Mouse (Mus musculus): ENCODE data around the gene Dusp2.
A peak's percentile ranks its signal among the peaks of the same experiment; 100 is the strongest.

The Dusp2 gene

DNA sequence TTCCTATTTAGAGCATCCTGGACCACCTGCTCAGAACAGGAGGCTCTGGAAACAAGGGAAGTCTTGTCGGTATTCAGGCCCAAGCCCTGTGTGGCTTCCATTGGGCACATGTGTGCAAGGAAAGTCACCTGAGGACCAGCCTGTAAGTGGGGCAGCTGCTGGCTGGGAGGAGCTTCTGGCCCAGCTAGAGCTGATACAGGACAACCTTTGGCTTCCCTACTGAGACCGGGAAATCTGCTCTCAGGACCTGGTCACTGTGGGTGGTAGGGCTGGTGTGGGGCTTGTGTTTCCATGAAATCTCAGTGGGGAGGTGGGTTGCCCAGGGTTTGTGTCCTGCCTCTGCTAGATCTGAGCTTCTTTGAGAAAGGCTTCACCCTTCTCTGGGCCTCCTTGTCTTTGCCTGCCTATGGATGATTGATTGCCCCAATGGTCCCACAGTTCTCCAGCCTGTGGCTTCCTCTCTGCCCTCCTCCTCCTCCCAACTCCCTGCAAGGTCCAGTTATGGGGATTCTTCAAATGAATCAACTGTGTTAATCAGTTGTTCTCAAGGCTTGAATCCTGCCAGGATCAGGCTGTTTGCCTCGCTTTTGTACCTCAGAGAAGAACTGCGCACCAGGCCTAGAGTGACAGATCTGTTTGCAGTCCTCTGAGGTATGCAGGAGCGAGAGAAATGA is 33.9 kb downstream of the Dusp2 start:
- DNase-seq, result no peak

DNA sequence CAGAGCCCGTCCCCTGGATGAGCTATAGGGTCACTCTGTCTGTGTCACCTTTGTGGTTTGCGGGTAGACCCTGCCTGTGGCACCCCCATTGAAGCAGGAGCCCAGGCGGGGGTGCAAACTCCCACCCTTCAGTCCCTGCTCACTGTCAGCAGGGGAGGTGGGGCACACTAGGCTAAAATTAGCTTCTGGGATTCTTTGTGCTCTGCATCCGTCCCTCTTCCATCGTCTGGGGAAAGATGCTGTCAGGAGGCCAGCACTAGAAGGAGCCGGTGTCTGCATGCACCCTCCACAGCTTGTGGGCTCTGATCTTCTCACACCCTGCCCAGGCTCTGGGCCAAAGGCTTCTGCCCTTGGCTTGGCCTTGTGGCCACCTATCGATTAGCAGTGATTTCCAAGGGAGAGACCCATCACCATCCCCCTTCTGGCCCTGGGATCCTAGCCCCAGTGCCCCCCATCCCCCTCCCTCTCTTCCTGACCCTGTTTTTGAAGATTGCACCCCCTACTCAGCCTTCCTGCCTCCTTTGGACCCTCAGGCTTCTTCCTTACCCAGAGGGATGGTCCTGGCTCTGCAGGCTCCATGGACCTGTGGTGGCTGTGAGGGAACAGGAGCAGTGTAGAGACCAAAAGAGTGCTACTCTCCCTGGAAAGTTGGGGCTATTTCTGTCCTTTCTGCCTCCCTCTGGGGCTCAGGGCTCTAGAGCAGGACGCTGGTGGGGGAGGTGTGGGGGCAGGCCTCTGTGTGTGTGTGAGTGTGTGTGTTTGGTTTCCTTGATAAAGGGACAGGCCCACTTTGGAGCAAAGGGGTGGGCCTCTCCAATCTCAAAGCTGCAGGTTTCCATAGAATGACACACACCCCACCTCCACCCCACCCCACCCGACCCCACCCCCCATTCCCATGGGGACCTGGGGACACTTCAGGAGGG is 34.9 kb downstream of the Dusp2 start:
- DNase-seq, result no peak

DNA sequence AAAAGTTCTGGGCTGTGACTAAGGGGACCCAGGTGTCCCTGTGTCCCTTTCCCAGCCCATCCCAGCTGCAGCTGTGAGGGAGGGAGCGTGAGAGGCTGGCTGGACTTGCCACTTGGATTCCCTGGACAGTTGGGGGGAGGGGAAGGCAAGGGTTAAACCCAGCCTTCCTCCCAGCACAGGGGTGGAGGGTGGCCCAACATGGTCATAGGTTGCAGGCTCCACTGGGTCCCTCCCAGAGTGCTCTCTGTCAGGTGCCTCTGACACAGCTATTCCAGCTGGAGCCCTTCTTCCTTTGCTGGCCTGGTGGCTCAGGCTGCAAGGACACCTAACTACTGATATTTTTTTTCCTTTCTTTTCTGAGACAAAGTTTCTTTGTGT is 35.5 kb downstream of the Dusp2 start:
- DNase-seq, result no peak

- DNase-seq, result no peak
These were observed 36.1 kb downstream of the Dusp2 start for GRCm38 (mm10) chr2:127372082-127372481.

GRCm38 (mm10) chr2:127374131-127374530 is 38.2 kb downstream of the Dusp2 start:
- DNase-seq, result no peak

DNA sequence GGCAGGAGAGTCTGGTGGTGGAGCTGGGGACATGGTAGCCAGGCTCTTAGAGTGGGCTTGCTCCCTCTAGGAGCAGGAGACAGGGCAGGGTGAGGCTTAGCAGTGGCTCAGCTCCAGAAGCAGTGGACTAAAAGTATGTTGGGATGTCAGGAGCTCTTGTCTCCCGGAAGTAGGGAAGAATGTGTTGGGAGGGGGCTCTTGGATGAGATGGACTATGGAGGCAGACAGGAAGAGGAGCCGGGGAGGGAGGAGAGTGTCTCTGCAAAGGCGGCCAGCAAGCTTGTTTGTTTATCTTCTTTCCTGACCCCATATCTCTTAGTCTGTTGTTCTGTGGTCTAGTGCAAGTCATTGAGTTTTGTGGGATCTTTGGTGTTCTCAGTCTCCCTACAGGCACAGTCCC is 39.1 kb downstream of the Dusp2 start:
- no peak for DNase-seq

- peak in 1 of 2 experiments; percentile 30 for DNase-seq
These were observed 39.9 kb downstream of the Dusp2 start for GRCm38 (mm10) chr2:127375759-127376341.

DNA sequence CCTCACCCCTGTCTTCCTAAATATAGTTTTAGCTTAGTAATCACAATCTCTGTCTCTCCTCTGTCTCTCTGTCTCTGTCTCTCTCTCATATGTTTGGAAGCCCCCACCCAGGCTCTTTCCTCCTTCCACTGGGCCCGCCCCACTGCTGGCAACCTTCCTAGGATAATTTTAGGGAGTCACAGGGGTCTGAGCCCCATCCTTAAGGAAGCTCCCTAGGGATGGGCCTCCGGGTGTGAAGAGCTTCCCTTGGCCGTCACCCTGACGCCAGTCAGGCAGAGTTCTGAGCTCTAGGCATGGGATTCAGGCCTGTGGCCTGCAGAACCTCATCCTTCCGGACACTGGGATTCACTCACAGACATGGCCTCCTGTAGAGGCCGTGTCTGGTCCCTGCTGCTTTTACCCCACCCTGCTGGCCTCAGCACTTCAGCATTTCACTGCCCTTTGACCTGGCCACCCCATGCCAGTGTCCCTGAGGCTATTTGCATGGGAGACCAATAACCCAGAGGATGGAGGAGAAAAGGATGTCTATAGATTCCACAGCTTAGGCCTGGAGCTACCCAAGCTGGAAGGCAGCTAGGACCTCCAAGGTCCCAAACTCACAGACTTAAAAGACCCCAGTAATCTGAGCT is 40.6 kb downstream of the Dusp2 start:
- DNase-seq, result no peak

- DNase-seq, result no peak
These were observed 42.1 kb downstream of the Dusp2 start for GRCm38 (mm10) chr2:127377942-127378610.

DNA sequence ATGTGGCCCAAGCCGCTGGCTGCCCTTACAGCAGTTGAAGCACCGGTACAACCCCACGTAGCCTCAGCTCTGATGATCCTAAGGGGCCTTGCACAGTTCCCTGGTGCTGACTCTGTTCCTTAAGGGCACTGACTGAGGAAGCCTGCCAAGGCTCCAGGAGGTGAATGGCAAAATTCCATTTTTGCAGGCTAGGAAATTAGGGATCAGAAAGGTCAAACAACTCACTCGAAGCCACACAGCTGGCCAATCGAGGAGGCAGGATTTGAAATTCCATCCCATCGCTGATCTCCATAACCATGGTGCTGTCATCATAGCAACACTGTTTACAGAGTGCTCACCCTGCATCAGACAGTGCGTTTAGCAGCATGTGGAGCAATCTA is 42.6 kb downstream of the Dusp2 start:
- no peak for DNase-seq

GRCm38 (mm10) chr2:127379250-127379649 is 43.3 kb downstream of the Dusp2 start:
- no peak for DNase-seq

DNA sequence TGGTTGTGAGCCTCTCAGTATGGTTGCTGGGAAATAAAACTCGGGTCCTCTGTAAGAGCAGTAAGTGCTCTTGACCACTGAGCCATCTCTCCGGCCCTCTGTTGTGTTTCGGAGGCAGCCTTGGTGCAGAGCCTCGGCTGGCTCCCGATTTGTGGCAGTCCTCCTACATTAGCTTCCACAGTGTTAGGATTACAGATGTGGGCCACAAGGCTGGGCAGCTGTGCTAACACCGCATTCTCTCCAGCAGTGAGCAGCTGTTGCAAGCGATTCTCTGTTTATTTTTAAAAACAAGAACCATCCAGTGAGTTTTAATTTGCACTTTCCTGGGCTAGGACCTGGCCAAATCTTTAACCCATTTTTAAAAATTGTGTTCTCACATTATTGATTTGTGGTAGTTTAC is 47.9 kb downstream of the Dusp2 start:
- no peak for DNase-seq

GRCm38 (mm10) chr2:127387521-127387920 is 51.6 kb downstream of the Dusp2 start:
- DNase-seq, result no peak

Data from spleen, adult 18-20 months (tissue).